Mouse (Mus musculus) spleen, postnatal 4 days (tissue): ENCODE data around the gene Aldh9a1.

Experiments
- DNase-seq, 2 experiments: peaks; one replicate each; pipeline ENCODE4 v3.0.0; 2022; ENCODE audit warnings: low spot score in 2 of 2

Aldh9a1 gene

GRCm38 (mm10) chr1:167384156-167384555 lies 34.4 kb downstream of the Aldh9a1 start:
- peak; percentile 76 to 81 for DNase-seq

- DNase-seq = no peak
Measured at GRCm38 (mm10) chr1:167385211-167385610, 35.4 kb downstream of the Aldh9a1 start.

GRCm38 (mm10) chr1:167385636-167386035 lies 35.8 kb downstream of the Aldh9a1 start:
- no peak for DNase-seq

GRCm38 (mm10) chr1:167386466-167386865 lies 36.7 kb downstream of the Aldh9a1 start:
- DNase-seq = no peak

GRCm38 (mm10) chr1:167387310-167387709 lies 37.5 kb downstream of the Aldh9a1 start:
- DNase-seq = no peak

- no peak for DNase-seq
Measured at GRCm38 (mm10) chr1:167387796-167388195, 38.0 kb downstream of the Aldh9a1 start.

- DNase-seq = no peak
Measured at GRCm38 (mm10) chr1:167388571-167388970, 38.8 kb downstream of the Aldh9a1 start.

- no peak for DNase-seq
Measured at GRCm38 (mm10) chr1:167389584-167389983, 39.8 kb downstream of the Aldh9a1 start.

GRCm38 (mm10) chr1:167390381-167390780 lies 40.6 kb downstream of the Aldh9a1 start:
- no peak for DNase-seq

- no peak for DNase-seq
Measured at GRCm38 (mm10) chr1:167391241-167391640, 41.5 kb downstream of the Aldh9a1 start.

GRCm38 (mm10) chr1:167392031-167392640 lies 42.3 kb downstream of the Aldh9a1 start:
- no peak for DNase-seq

- DNase-seq = peak in 1 of 2 experiments; percentile 58
Measured at GRCm38 (mm10) chr1:167392687-167393086, 42.9 kb downstream of the Aldh9a1 start.

GRCm38 (mm10) chr1:167393281-167393680 lies 43.5 kb downstream of the Aldh9a1 start:
- no peak for DNase-seq

GRCm38 (mm10) chr1:167393683-167394492 lies 44.1 kb downstream of the Aldh9a1 start, which contains the start of gene Mgst3:
Gene Mgst3 (minus strand): TSS chr1:167393841.
- peak; percentile 98 for DNase-seq

GRCm38 (mm10) chr1:167405237-167405636 lies 55.4 kb downstream of the Aldh9a1 start:
- no peak for DNase-seq

GRCm38 (mm10) chr1:167409601-167410000 lies 59.8 kb downstream of the Aldh9a1 start:
- no peak for DNase-seq

GRCm38 (mm10) chr1:167411991-167412715 lies 62.4 kb downstream of the Aldh9a1 start:
- peak in 1 of 2 experiments; percentile 20 for DNase-seq

GRCm38 (mm10) chr1:167414846-167415245 lies 65.1 kb downstream of the Aldh9a1 start:
- DNase-seq = peak; percentile 54 to 80
